Mouse (Mus musculus) CH12.LX (cell line): Measurements from ENCODE around the gene Rab44. TPM values are rescaled to one million over a fixed set of nuclear protein-coding genes. Genes with fewer than 3 reads are reported as not detected.

Source experiments
- DNase-seq: peaks from one replicate; pipeline ENCODE4 v3.0.0-alpha.2; 2013; ENCODE audit errors: extremely low read depth
- H3K27ac ChIP-seq: 2 replicates; pipeline ENCODE4 v1.5.1; 2012; ENCODE audit warnings: low read depth, mild to moderate bottlenecking, control low read depth, moderate library complexity; ENCODE audit not compliant: insufficient read depth
- H3K27me3 ChIP-seq: replicated peaks from 2 replicates; pipeline ENCODE3; 2012; ENCODE audit warnings: inconsistent platforms
- H3K36me3 ChIP-seq, 2 experiments: replicated peaks in 1 of 2; 2 replicates each; pipeline versions ENCODE3 to v1.6.1; 2012; ENCODE audit warnings: inconsistent platforms in 1 of 2, low read length in 1 of 2, mild to moderate bottlenecking in 1 of 2, mixed read lengths in 1 of 2, moderate library complexity in 1 of 2; ENCODE audit not compliant: control insufficient read depth in 1 of 2, insufficient read depth in 1 of 2
- H3K4me1 ChIP-seq, 2 experiments: 2 replicates each; pipeline ENCODE4 v1.6.1; 2012; ENCODE audit warnings: inconsistent platforms in 1 of 2, moderate library complexity in 1 of 2; ENCODE audit not compliant: insufficient read depth in 2 of 2, control insufficient read depth in 1 of 2
- H3K4me2 ChIP-seq: 2 replicates; pipeline ENCODE4 v1.6.1; 2012; ENCODE audit warnings: low read depth, mild to moderate bottlenecking, control low read depth; ENCODE audit not compliant: poor library complexity, insufficient read depth, severe bottlenecking
- H3K4me3 ChIP-seq, 3 experiments: fragments of 150-350 bp in 1 of 3; sonication (generic) in 1 of 3; replicated peaks in 1 of 3; 2 replicates each; pipeline versions ENCODE3 to v1.5.1; 2011 to 2012; ENCODE audit warnings: low read depth in 2 of 3, low read length in 2 of 3, mild to moderate bottlenecking in 2 of 3, moderate library complexity in 2 of 3, control low read depth in 1 of 3, improper control_type of control experiment in 1 of 3, inconsistent platforms in 1 of 3, mixed read lengths in 1 of 3; ENCODE audit not compliant: poor library complexity in 1 of 3
- H3K79me2 ChIP-seq: replicated peaks from 2 replicates; pipeline ENCODE4 v1.6.1; 2012; ENCODE audit warnings: mild to moderate bottlenecking, moderate library complexity; ENCODE audit not compliant: control insufficient read depth, poor library complexity, insufficient read depth, severe bottlenecking; ENCODE audit errors: extremely low read depth
- H3K9ac ChIP-seq: 2 replicates; pipeline ENCODE4 v1.6.1; 2012; ENCODE audit warnings: low read depth, mild to moderate bottlenecking, control low read depth, moderate library complexity; ENCODE audit not compliant: insufficient read depth
- H3K9me3 ChIP-seq: replicated peaks from 2 replicates; pipeline ENCODE3; 2012; ENCODE audit warnings: low read length, inconsistent platforms, mixed read lengths
- BHLHE40 ChIP-seq: IDR thresholded peaks from 2 replicates; pipeline ENCODE4 v1.6.1; 2011; ENCODE audit warnings: mild to moderate bottlenecking, low read depth, low read length, improper control_type of control experiment
- CHD2 ChIP-seq: IDR thresholded peaks from 2 replicates; pipeline ENCODE4 v1.6.1; 2011; ENCODE audit warnings: low read length, improper control_type of control experiment
- CTCF ChIP-seq, 2 experiments: IDR thresholded peaks in 1 of 2; conservative IDR thresholded peaks in 1 of 2; 2 replicates each; pipeline ENCODE4 v1.5.1; 2011 to 2012; ENCODE audit warnings: low read depth in 2 of 2, low read length in 2 of 2, improper control_type of control experiment in 1 of 2, inconsistent platforms in 1 of 2, mild to moderate bottlenecking in 1 of 2, moderate library complexity in 1 of 2
- ELF1 ChIP-seq: IDR thresholded peaks from 2 replicates; pipeline ENCODE4 v1.6.1; 2014; ENCODE audit warnings: low read depth, mild to moderate bottlenecking, inconsistent platforms, low read length, improper control_type of control experiment
- ETS1 ChIP-seq: conservative IDR thresholded peaks from 2 replicates; pipeline ENCODE4 v1.6.1; 2012; ENCODE audit warnings: low read depth, mild to moderate bottlenecking, inconsistent platforms, low read length, improper control_type of control experiment, moderate library complexity
- JUN ChIP-seq: IDR thresholded peaks from 2 replicates; pipeline ENCODE4 v1.6.1; 2011; ENCODE audit warnings: low read depth, mild to moderate bottlenecking, low read length, improper control_type of control experiment, moderate library complexity; ENCODE audit not compliant: insufficient read depth
- JUND ChIP-seq: conservative IDR thresholded peaks from 2 replicates; pipeline ENCODE4 v1.6.1; 2011; ENCODE audit warnings: low read depth, low read length, improper control_type of control experiment
- MAX ChIP-seq: IDR thresholded peaks from 2 replicates; pipeline ENCODE4 v1.6.1; 2011; ENCODE audit warnings: low read length, improper control_type of control experiment
- MYC ChIP-seq: IDR thresholded peaks from 2 replicates; pipeline ENCODE4 v1.6.1; 2011; ENCODE audit warnings: low read depth, mild to moderate bottlenecking, improper control_type of control experiment, low read length
- NELFE ChIP-seq: IDR thresholded peaks from 2 replicates; pipeline ENCODE4 v1.6.1; 2011; ENCODE audit warnings: low read depth, low read length, improper control_type of control experiment
- PAX5 ChIP-seq: IDR thresholded peaks from 2 replicates; pipeline ENCODE4 v1.6.1; 2012; ENCODE audit warnings: low read length, inconsistent platforms, mixed read lengths
- POLR2A ChIP-seq: IDR thresholded peaks from 2 replicates; pipeline ENCODE4 v1.6.1; 2011; ENCODE audit warnings: low read depth, mild to moderate bottlenecking, improper control_type of control experiment, low read length
- RAD21 ChIP-seq: IDR thresholded peaks from 2 replicates; pipeline ENCODE4 v1.6.1; 2011; ENCODE audit warnings: low read depth, mild to moderate bottlenecking, low read length, improper control_type of control experiment, moderate library complexity
- SIN3A ChIP-seq: IDR thresholded peaks from 2 replicates; pipeline ENCODE4 v1.6.1; 2012; ENCODE audit warnings: low read length, improper control_type of control experiment, inconsistent platforms
- TBP ChIP-seq: conservative IDR thresholded peaks from 2 replicates; pipeline ENCODE4 v1.6.1; 2011; ENCODE audit warnings: low read depth, low read length, improper control_type of control experiment
- TCF12 ChIP-seq: IDR thresholded peaks from 2 replicates; pipeline ENCODE4 v1.6.1; 2014; ENCODE audit warnings: low read depth, mild to moderate bottlenecking, inconsistent platforms, low read length, improper control_type of control experiment
- UBTF ChIP-seq: IDR thresholded peaks from 2 replicates; pipeline ENCODE4 v1.6.1; 2012; ENCODE audit warnings: low read depth, mild to moderate bottlenecking, inconsistent platforms, low read length, improper control_type of control experiment, moderate library complexity
- USF1 ChIP-seq: IDR thresholded peaks from 2 replicates; pipeline ENCODE4 v1.6.1; 2014; ENCODE audit warnings: low read depth, mild to moderate bottlenecking, inconsistent platforms, low read length, improper control_type of control experiment
- ZC3H11A ChIP-seq: IDR thresholded peaks from 2 replicates; pipeline ENCODE4 v1.6.1; 2012; ENCODE audit warnings: low read depth, mild to moderate bottlenecking, inconsistent platforms, low read length, improper control_type of control experiment
- ZMIZ1 ChIP-seq: IDR thresholded peaks from 2 replicates; pipeline ENCODE4 v1.6.1; 2012; ENCODE audit warnings: low read depth, mild to moderate bottlenecking, inconsistent platforms, low read length, improper control_type of control experiment
- dilution Hi-C: fragments of 300-500 bp; cut with MboI; formaldehyde crosslinking; loops from 2 replicates; pipeline ENCODE4 v1.14.3; 2020; ENCODE audit warnings: low sequenced_read_pairs; ENCODE audit not compliant: extremely low pct_unique_long_range_greater_than_20kb, extremely low pct_ligation_motif_present
- in situ Hi-C: fragments of 300-500 bp; cut with MboI; formaldehyde crosslinking; loops from 3 replicates; pipeline ENCODE4 v1.14.3; 2019; ENCODE audit warnings: low sequenced_read_pairs, low pct_ligation_motif_present, low pct_unique_long_range_greater_than_20kb, mixed read lengths
- polyA plus RNA-seq: library from polyadenylated mRNA; unstranded; fragments of >175 nt; gene quantifications from 2 replicates; pipeline ENCODE4 v1.2.1, GENCODE M21; 2012; ENCODE audit warnings: low read depth; ENCODE audit not compliant: insufficient read length
- total RNA-seq, 2 experiments: library from RNA; depleted of rRNA; stranded (reverse); fragments of 300-350 nt in 1 of 2; fragments of >200 nt in 1 of 2; gene quantifications; 2 replicates each; pipeline ENCODE4 v1.2.3; 2012 to 2014

Rab44 gene
- total and polyA plus RNA-seq, 3 experiments: 0.30 to 0.34 TPM; not detected in 1

DNA sequence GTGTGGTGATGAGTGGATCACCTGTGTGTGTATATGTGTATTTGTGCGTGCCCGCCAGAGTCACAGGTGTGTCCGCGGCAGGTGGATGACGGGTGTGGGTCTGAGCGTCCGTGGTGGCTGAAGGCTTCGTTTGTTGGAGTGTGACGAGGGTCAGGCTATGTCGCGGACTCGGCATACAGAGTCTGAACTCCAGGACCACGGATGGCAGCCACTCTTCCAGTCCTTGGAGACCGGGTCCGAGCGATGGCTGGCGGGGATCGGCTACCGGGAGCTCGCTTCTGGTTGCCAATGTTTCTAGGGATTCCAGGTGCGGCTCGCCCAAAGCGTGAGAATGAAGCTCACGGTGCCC is 20.0 kb upstream of the Rab44 start:
- Histone ChIP-seq H3K4me1 (peaks cover 10 to 49% of the 10 kb centered on the region in 2 experiments; a peak in 3 of 4 replicates), H3K9me3 (no peaks in the 10 kb centered on the region), H3K36me3 (peaks cover 26 to 33% of the 10 kb centered on the region in 2 experiments), H3K27me3 (no peaks in the 10 kb centered on the region), H3K4me3 (peak overlapping the region; percentile 70 to 84 (median 77)), H3K27ac (peak overlapping the region; percentile 73), H3K4me2 (no peak overlapping the region), H3K79me2 (peaks cover 53% of the 10 kb centered on the region), H3K9ac (peak overlapping the region; percentile 89)
- in situ Hi-C loops (loop anchor here (5.0 kb wide), 1 partner anchor 47 kb away; no protein-coding TSS in a partner anchor), dilution Hi-C loops (no loop called here)
- no peak for DNase-seq
- no peak for TF ChIP-seq CHD2
- TF ChIP-seq ETS1: no peak
- no peak for TF ChIP-seq JUND
- TF ChIP-seq TBP: no peak
- no peak for TF ChIP-seq TCF12
- no peak for TF ChIP-seq ZMIZ1
- no peak; the same call in 1 of the 2 replicates for TF ChIP-seq RAD21
- TF ChIP-seq POLR2A: no peak
- TF ChIP-seq SIN3A: no peak
- no peak for TF ChIP-seq ELF1
- no peak for TF ChIP-seq MYC
- TF ChIP-seq ZC3H11A: no peak
- no peak for TF ChIP-seq CTCF (conservative IDR thresholded peaks at IDR 0.05 in 1 of 2, IDR thresholded peaks at IDR 0.05 in 1 of 2; ENCODE audit: low read depth in 2 of 2, low read length in 2 of 2)
- no peak for TF ChIP-seq BHLHE40
- no peak for TF ChIP-seq MAX
- no peak for TF ChIP-seq PAX5
- TF ChIP-seq JUN: no peak
- no peak for TF ChIP-seq USF1
- no peak for TF ChIP-seq NELFE
- TF ChIP-seq UBTF: no peak; the same call in 1 of the 2 replicates

DNA sequence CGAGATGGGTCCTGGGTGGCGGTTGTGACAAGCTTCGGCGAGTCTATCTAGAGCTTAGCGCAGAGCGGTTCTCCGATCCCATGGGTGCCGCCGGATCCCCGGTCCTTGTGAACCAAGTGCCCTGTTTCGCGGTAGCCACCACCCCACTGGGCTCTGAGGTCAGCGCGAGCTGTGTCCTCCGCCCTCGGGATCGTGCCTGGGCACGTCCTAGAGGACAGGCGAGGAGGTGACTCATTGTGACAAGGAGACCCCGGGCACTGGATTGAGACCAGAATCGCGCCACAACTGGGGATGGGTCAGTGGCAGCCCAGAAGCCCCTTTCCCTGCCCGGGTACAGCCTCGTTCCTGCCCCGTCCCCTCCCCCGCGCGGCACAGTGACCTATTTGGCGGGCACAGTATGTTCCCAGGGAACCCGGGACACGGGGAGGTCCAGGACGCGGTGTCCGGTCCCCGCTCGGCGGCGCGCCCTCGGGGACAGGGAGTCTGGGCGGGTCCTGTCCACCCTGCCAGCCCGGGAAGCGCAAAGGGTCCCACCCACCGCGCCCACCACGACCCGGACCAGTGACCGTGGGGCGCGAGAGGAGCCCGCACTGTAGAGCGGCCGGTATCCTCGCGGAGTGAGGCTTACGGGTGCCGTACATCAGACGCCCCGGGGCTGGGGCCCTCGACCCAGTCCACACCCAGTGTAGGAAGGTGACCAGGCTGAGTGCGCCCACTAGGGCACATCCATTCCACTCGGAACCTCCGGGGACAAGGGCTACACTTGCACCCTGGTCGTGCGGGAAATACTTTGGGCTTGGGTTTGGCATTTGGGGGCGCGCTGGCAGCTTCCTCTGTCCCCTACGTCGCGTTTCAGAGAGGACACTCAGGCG is 19.4 kb upstream of the Rab44 start:
- Histone ChIP-seq H3K4me1 (peaks cover 10 to 51% of the 10 kb centered on the region in 2 experiments; a peak in 3 of 4 replicates), H3K9ac (peak overlapping the region; percentile 89), H3K27me3 (no peaks in the 10 kb centered on the region), H3K4me3 (peak overlapping the region; percentile 70 to 84 (median 77)), H3K9me3 (no peaks in the 10 kb centered on the region), H3K79me2 (peaks cover 53% of the 10 kb centered on the region), H3K36me3 (peaks cover 31 to 39% of the 10 kb centered on the region in 2 experiments), H3K27ac (peak overlapping the region; percentile 73), H3K4me2 (no peak overlapping the region)
- in situ Hi-C loops: loop anchor here (5.0 kb wide), 2 partner anchors 47 to 73 kb away; no protein-coding TSS in a partner anchor
- dilution Hi-C loops: no loop called here
- no peak for DNase-seq
- TF ChIP-seq UBTF (peak; percentile 76; the same call in 1 of the 2 replicates), ZC3H11A (no peak), SIN3A (no peak)
